Mouse (Mus musculus): ENCODE results near the gene Pign. TPM values are rescaled to one million over a fixed set of nuclear protein-coding genes. Genes with fewer than 3 reads are reported as not detected.

The Pign gene
- polyA plus RNA-seq (2017; shearing (Covaris generic)), result 10 to 100 TPM; 18.2 to 23.2 (median 22.6) TPM

DNA sequence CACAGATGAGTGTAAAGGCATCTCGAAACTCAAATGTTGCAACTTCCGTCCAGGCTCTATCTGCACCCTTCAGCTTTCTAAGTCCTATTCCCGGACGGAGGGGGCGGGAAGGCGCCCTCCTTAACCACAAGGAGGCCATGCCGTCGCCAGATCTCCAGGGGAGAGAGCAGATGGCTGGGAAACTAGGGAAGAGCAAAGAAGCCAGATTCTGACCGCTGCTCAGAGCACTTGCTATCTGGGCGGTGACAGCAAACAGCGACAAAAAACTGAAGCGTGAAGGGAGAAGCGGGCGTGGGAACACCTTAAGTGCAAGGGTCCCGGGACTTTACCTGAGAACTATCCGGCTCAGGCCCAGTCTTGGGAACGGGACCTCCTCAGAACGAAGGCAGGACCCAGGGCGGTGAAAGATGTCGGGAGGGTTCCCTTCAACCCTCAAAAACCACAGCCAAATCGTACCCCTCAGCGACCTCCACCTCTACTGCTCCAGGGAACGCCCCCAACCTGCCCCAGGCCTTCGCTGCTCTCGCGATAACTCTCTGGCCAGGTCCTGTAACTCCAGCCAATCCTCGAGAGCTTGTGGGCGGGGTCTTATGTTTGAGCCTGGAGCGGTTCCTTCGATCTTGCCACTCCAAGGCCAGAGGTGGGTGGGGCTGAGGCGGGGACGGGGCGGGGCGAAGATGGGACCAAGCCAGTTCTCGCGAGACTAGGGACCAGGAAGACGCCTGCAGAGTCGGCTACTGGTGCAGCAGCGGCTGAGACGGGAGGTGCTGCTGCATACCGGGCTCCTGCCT is at the start of gene Pign, which contains the start of gene Relch:
Gene Pign (minus strand): TSS at position 507 of the 791 bp plus-strand sequence.
Gene Relch (plus strand): TSS at position 691 of the 791 bp plus-strand sequence.
- peak; percentile 93 for ATAC-seq

DNA sequence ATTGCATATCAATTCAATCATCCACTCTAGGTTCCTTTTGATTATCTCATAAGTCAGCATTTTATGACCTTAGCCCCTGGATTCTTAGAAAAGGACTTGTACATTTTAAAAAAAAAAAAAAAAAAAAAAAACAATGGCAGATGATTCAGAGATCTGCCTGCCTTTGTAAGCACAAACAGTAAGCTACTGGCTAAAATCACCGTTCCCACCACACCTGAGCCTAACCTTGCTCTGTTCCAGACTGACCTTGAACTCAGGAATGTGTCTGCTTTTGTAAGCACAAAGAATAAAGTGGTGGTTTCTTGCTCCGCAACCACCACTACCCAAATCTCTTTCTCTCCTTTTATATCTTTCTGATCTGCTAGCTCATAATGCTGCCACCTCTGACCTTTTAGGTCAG is 49.3 kb upstream of the Pign start:
- ATAC-seq, result no peak

DNA sequence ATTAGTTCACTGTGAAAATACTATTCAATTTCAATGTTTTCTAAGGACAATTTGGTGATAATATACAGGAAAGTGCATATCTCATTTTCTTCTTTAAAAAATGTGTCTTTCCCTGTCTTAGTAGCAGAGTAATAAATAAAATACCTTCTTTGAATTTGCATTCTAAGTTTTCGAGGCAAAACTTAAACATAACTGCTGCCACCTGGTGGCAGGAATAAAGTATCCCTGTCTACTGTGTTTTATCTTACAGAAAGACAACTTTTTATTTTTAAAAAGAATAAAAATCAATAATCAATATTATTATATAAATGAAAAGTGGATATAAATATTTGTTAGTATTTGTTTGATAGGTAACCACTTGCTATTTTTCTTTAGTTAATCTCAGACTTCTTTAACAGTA is 47.8 kb upstream of the Pign start:
- peak; percentile 33 for ATAC-seq

DNA sequence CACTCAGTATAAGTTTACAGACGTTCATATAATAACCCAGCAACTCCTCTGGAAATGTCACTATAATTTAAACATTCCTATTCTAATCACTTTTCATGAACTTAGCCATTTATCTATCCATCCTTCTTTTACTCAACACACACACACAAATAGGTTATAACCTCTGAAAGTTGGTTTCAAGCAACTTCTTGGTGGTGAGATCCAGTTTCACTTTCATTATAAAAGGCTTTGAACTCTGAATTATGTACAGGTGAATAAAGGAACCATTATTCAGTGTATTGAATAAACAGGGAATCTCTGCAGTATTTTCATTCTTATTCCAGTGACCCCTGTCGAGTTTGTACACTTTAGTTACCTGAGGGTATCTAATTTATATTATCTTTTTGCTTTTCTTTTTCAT is 45.9 kb upstream of the Pign start:
- peak; percentile 92 for ATAC-seq

DNA sequence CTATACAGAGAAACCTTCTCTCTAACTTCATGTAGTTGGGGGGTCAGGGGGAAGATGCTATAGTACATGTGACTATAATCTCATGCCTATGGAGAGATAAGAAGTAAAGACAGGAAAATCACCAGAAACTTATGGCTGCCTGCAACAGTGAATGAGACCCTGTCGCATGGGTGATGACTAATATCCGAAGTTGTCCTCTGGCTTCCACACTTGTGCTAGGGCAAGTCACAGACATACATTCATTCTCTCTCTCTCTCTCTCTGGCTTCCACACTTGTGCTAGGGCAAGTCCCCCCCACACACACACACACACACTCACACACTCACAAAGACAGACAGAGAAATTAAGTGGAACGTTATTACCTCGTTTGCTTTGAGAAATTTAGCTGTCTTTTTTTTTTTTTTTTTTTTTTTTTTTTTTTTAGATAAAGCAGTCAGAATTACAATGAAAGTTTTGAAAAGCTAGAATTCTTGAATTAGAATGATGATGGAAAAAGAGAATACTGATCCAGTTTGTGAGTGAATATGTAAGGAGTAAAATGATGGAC is 37.6 kb upstream of the Pign start:
- ATAC-seq, result no peak

DNA sequence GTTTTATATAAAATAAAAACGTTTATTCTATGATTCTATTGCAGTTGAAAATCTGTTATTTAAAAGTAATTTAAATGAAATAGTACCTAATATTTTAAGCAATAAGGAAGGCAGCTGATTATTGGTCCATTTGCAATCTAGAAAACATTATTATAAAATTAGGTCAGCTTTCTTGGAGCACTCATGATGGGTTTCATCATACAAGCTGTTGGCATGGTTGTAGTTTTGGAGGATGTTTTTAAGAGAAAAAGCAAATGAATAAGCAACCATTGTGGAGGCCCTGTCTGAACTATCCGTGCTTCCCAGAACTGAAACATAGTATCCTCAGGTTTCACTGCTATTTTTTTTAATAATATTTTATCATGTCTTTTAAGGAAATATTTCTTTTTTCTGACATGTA is 32.1 kb upstream of the Pign start:
- no peak for ATAC-seq

DNA sequence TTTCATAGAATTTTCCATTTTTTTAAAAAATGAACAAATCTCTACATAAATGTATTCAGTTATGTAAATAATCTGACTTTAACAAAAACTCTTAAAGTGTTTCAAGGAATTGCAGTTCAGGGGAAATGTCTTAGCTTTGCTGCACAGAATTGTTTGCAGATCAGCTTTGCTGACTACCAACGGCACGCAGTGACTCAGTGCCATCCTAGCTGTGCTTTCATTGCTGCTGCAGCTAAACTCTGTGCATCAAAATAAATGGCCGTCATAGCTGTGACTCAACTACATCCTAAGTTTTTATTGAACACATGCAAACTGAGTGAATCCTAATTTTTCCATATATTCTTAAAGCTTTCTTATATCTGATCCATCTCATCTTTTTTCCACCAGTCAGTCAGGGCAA is 22.0 kb upstream of the Pign start:
- no peak for ATAC-seq

DNA sequence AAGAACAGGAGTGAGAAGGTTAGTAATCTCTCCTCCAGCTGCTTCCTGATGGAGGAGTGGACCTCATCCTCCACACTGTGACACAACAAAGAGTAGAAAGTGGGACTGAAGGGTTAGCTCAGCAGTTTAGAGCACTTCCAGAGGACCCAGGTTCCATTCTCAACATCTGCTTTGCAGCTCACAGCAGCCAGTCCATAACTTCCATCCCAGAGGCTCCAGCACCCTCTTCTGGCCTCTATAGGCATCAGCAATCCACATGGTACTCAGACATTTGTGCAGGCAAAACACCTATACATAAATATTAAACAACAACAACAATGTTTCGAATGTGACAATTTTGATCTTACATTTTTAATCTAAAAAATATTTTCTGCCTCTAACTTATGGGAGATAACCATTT is 17.1 kb upstream of the Pign start:
- ATAC-seq, result peak; percentile 77

DNA sequence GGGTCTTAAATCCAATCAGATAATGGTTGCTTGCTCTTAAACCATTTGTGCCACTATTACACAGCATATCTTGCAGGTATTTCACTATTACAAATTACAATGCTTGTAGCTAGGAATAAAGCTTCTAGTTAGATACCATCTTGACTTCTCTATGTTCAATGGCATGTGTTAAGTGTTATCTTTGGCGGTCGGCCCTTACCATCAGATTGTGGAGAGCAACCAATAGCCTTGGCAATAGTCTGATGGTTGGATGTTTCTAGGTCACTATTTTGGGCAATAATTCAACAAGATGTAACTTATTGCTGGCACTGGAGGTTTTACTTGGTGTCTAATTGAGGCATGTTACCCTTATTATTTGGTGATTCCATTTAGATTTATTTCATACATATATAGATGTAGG is 11.3 kb upstream of the Pign start:
- ATAC-seq, result no peak

DNA sequence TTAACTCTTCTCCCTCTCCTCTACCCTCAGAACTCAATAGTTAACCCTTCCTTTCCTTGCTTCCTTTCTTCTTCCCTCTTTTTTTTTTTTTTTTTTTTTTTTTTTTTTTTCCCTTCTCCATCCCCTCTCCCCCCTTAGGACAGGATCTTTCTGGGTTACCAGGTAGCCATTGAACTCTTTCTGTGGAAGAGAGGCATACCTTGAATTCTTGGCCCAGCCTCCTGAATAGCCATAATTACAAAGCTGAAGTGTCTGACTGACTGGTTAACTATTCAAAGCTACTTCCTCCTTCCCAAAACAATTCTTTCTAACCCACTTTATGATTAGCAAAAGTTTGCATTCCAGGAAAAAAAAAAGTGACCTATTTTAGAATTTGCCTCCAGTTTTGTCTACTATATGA is 6.2 kb upstream of the Pign start:
- ATAC-seq, result no peak

DNA sequence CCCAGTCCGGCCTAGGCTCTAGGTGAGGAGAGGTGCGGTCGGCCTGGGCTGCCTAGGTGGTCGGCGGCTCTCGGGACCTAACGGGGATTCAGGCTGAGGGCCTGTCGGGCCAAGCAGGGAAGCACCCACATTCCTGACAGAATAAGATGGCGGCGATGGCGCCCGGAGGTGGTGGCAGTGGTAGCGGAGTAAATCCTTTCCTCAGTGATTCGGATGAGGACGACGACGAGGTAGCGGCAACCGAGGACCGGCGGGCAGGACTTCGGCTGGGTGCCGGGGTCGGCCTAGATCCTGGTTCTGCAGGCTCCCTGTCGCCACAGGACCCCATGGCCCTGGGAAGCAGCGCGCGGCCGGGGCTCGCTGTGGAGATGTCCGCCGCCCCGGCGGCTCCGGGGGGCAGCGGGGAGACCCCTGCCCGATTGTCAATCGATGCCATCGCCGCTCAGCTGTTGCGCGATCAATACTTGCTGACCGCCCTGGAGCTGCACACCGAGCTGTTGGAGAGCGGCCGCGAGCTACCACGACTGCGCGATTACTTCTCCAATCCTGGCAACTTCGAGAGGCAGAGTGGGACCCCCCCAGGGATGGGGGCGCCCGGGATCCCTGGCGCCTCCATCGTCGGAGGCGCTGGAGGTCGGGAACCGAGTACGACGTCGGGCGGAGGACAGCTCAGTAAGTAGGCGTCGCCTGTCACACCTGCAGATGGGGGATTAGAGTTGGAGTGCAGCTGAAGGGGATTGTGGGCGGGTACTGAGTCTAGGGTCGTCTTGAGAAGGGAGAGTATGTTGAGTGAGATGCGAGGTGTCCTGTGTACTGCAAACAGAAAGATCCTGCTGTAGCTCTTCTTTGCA is 710 bp upstream of the Pign start:
- peak; percentile 22 for ATAC-seq

DNA sequence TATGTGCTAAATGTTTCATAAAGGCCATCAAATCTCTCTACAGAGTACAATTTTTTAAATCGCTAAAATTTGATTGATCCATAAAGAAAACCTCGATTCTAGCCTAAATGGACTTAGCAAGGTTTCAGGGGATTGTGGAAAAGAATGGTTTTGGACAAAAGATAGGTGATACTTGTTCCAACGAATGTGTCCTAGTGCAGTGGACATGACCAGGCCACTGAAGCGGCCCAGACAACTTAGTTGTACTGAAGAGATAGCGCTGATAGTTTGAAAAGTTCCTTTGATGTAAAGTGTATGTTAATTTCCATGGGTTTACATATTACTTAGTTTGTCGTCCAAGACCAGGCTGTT is 682 bp downstream of the Pign start:
- ATAC-seq, result no peak

DNA sequence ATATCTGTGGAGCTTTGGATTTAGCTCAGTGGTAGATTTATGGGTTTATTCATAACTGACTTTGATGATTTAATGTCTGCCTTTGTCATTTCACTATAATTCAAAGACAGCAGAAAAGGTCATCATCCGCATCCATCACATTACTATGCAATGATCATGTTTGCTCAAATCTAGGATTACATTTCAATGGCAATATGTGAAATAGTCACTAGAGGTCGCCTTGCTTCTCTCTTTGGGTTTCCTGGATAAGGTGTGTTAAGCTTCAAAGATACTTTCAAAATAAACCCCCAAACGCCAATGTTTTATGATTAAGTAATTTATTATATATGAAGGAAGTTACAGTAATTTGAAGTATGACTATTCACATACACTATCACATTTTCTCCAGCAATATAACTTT is 3.5 kb downstream of the Pign start:
- peak; percentile 20 for ATAC-seq

DNA sequence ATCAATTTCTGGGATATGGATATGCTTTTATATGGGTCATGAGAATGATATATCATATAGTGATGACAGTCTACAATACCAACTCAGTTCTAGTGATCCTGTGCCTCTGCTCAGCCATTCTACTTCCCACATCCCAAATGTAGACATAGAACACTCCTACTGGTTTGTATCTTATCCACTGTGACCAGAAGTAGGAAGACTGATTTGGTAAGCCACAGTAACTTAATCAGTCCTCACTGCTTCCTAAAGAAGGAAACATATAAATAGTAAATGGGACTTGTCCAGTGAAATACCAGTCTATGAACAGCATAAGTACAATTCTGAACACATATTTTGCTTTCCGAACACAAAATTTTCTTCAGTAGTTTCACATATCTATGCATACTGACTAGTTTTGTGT is 9.5 kb downstream of the Pign start:
- ATAC-seq, result no peak

DNA sequence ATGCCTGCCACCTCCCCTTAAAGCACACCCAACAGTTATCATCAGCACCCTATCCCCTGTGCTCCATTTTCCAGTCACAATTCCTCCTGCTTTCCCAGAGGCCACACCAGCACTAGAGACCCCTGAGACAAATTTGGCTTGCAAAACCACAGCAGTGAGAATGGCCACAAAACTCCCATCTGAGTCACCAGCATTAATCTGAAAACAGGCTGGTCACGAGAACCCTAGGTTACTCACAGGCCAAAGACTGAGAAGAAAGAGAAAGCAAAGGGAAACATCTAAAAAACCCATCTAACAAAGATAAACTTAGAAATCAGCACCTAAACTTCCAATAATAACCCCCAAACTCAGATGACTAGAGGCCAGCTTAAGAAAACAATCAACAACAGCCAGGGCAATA is 12.8 kb downstream of the Pign start:
- ATAC-seq, result no peak

DNA sequence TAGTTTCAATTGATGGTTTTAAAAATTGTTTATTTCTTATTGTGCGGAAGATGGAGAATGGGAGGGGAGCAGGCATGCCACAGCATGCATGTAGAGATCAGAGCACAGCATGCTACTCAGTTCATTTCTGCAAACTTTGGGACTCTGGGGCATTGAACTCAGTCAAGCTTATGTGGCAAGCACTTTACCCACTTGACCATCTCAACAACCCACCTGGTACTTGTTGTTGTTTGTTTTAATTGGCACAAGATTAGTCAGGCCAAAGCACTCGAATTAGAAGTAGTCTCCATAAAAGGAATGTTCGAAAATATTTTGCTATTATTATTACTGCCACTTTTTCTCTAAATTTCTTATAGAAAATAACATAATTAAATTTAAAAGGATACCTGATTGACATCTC is 19.4 kb downstream of the Pign start:
- no peak for ATAC-seq

DNA sequence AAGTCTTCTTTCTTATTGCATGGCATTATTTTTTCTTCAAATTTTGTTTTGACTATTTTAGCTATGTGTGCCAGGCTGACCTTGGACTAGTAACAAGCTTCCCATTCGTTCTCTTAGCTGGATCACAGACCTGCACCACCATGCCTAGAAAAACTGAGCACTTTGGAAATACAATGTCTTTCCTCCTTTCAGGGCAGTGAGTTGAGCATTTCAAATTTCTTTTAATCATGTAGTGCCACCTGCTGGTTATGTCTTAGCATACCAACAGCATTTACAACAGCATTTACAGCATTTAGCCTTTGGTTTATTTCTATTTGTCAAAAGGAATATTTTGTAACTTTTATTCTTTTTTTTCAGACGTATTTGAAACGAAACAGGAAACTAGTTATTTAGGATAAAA is 33.0 kb downstream of the Pign start:
- ATAC-seq, result no peak

DNA sequence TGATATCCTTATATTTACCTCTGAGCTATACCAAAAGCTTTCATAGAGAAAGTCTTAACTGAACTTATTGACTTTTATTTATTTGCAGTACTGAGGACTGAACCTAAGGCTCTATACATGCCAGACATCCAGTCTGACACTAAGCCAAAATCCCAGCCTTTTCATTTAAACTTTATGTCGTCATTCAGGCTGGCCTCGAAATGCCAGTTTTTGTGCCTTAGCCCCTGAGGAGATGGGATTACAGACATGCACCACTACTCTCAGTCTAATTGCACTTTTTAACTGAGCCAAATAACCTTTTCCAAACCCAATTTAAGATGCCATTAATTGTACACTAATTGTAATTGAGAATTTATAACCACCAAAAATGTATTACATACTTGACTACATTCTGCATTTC is 73.8 kb downstream of the Pign start:
- ATAC-seq, result no peak

DNA sequence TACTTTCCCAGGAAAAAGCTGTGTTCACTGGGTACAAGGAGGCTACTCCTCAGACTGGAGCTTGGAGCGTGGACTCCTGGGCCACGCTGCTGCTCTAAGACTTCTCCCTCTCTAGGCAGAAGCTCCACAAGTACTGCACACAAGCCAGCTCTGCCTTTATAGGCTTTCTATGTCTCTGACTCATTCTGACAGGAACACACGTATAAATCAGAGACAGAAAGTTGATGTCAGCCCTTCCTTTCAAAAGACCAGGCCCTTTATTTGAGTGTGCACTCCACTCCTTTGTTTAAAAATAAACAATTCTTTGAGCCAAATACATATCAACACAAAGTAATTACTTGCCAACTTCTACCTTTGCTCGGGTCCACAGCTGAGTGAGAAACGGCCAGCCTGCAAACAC is 74.8 kb downstream of the Pign start:
- ATAC-seq, result no peak

DNA sequence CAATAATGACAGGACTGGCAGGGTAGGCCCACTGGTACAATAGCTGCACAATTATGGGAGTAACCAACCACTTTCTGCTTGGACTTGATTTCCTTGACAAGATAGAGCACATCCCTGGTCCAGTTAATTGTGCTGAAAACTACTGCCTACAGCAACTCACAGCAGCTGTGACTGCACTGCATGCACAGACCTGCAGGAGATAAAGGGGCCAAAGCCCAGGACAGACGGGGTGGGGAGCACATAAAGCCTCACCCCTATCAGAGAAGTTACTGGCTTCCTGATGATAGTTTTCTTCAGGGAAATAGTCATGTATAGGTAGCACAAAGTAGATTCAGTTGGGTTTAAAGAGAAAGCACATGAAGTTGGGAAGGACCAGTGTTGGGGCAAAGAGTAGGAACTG is 80.7 kb downstream of the Pign start:
- no peak for ATAC-seq

DNA sequence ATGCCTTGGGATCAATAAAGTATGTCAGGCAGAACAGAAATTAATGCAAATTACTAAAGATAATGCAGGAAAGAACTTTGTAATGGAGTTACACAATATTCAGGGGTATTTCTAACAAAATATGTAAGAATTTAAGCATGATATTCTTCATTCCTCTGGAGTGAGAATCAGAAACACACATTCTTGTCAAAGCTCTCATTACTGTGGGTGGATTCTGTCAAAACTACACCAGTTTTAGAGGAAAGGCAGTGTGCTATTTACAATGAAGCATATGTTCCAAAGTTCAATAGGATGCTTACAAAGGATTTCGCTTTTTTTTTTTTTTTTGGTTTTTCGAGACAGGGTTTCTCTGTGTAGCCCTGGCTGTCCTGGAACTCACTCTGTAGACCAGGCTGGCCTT is 82.6 kb downstream of the Pign start:
- no peak for ATAC-seq

DNA sequence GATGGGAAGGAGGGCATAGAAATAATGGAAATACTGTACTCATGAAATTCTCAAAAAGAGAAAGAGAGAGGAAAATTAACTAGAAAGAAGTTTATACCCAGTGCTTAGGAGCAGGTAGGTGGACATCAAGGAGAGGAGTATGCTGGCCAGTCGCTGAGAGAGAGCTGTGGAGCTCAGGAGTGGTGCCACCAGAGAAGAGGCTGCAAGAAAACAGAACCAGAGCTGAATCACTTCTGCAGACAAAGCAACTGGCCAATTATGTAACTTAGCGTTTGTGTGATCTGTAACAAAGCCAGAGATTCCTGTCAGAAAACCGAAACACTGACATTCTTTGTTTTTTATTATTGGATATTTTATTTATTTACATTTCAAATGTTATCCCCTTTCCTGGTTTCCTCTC is 97.4 kb downstream of the Pign start:
- ATAC-seq, result no peak

DNA sequence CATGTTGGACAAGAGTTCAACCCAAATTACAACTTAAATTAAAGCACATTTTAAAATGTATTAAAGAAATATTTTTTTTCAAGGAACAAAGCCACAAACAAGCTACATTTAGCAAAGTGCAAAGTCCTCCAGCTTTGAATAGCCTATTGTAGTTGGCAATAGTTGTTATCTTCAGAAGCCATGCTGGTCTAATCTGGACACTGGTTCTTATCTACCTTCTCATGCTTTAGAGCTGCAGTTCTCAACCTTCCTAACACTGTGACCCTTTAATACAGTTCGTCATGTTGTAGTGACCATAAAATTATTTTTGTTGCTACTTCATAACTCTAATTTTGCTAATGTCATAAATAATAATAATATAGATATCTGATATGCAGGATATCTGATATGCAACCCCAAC is 99.2 kb downstream of the Pign start:
- ATAC-seq, result no peak

DNA sequence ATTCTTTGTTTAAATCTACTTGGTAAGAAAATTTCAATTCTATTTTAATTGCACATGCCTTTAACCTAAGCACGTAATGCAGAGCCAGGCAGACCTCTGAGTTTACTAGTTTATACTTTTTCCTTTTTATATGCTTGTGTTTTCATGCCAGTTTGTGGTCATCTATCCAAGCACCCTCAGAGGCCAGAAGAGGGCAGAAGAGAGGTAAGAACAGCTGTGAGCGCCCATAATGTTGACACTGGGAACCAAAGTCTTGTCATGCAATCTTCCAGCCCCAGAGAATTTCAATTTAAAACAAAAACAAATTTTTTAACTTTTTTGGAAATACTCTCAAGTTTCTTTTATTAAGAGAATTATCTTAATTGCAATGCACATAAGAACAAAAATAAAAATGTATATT is 99.7 kb downstream of the Pign start:
- no peak for ATAC-seq

Measured in inflammation-experienced regulatory T-cells, adult 6 months (primary cell).